Mouse (Mus musculus) activated CD4-positive, CD25-positive, alpha-beta regulatory T cell (primary cell): ENCODE results near the gene Plppr4. TPM values are rescaled to one million over a fixed set of nuclear protein-coding genes. Genes with fewer than 3 reads are reported as not detected.

Source experiments
- polyA plus RNA-seq, 2 experiments: library from polyadenylated mRNA; unstranded; fragments of 100-300 nt; shearing (Covaris generic); gene quantifications; one replicate each; pipeline ENCODE4 v1.2.1; 2017

Plppr4 gene
- under 1 TPM in 1 of 2 experiments, not detected in 1; 0.15 TPM for polyA plus RNA-seq

DNA sequence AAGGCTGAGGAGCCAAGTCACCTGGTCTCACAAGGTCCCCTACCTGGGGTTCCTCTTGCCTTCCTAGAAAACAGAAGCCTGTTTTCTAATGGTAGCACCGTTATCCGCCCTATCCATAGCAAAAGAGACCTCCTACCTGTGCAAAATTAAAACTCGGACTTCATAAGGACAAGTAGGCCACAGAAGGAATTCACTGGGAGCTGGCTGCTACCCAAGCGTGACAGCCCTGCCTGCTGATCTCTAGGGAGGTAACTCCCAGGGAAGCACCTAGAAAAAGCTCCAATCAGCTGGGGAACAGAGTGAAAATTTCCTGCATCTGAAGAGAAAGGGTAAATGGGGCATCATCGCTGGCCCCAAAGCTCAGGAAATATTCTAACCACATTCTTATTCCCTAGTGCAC is at the start of gene Plppr4:
Gene Plppr4 (minus strand): TSS at position 349 of the 400 bp plus-strand sequence.

Other genes starting within 250 kb of the Plppr4 start
- gene Plppr5, start 214.0 kb upstream of the Plppr4 start, polyA plus RNA-seq = under 1 TPM in 1 of 2 experiments, not detected in 1; 0.20 TPM